Mouse (Mus musculus) kidney, adult 11 months (tissue): ENCODE results near the gene Haghl.

ENCODE experiments used
- DNase-seq: peaks from one replicate; pipeline ENCODE4 v3.0.0; 2022

The Haghl gene

GRCm38 (mm10) chr17:25785281-25785745 is at the start of gene Haghl:
Gene Haghl, minus strand, starts transcription at chr17:25785673.
- DNase-seq = peak; percentile 96

GRCm38 (mm10) chr17:25834595-25835222 is 49.2 kb upstream of the Haghl start:
- DNase-seq = peak; percentile 47

- peak; percentile 86 for DNase-seq
Observed at GRCm38 (mm10) chr17:25833961-25834594, 48.6 kb upstream of the Haghl start.

GRCm38 (mm10) chr17:25833291-25833663 is 47.8 kb upstream of the Haghl start, which contains the start of gene Stub1:
Gene Stub1, minus strand, starts transcription at chr17:25833404.
- DNase-seq = peak; percentile 98

- peak; percentile 100 for DNase-seq
Observed at GRCm38 (mm10) chr17:25832436-25833290, 47.2 kb upstream of the Haghl start.

GRCm38 (mm10) chr17:25831451-25832281 is 46.2 kb upstream of the Haghl start:
- no peak for DNase-seq

- no peak for DNase-seq
Observed at GRCm38 (mm10) chr17:25830806-25831431, 45.4 kb upstream of the Haghl start.

GRCm38 (mm10) chr17:25830200-25830753 is 44.8 kb upstream of the Haghl start:
- DNase-seq = no peak

- DNase-seq = no peak
Observed at GRCm38 (mm10) chr17:25829558-25830017, 44.1 kb upstream of the Haghl start.

GRCm38 (mm10) chr17:25828712-25829557 is 43.5 kb upstream of the Haghl start, which contains the start of gene Jmjd8:
Gene Jmjd8, plus strand, starts transcription at chr17:25828867.
- peak; percentile 84 for DNase-seq

- no peak for DNase-seq
Observed at GRCm38 (mm10) chr17:25828223-25828594, 42.7 kb upstream of the Haghl start.

GRCm38 (mm10) chr17:25827546-25828222 is 42.2 kb upstream of the Haghl start:
- DNase-seq = no peak

- DNase-seq = no peak
Observed at GRCm38 (mm10) chr17:25827011-25827410, 41.5 kb upstream of the Haghl start.

GRCm38 (mm10) chr17:25825984-25826570 is 40.6 kb upstream of the Haghl start:
- no peak for DNase-seq

- DNase-seq = no peak
Observed at GRCm38 (mm10) chr17:25825311-25825710, 39.8 kb upstream of the Haghl start.

GRCm38 (mm10) chr17:25824362-25825142 is 39.1 kb upstream of the Haghl start:
- DNase-seq = no peak

GRCm38 (mm10) chr17:25823452-25823851 is 38.0 kb upstream of the Haghl start, which contains the start of gene Wdr24:
Gene Wdr24, plus strand, starts transcription at chr17:25823627.
- DNase-seq = peak; percentile 73
